Mouse (Mus musculus) ovary, adult 2 months (tissue): ENCODE data around the gene Fam118a. TPM values are rescaled to one million over a fixed set of nuclear protein-coding genes. Genes with fewer than 3 reads are reported as not detected.

Experiments used
- polyA plus RNA-seq: library from polyadenylated mRNA; depleted of rRNA; stranded (reverse); fragments of >200 nt; gene quantifications from 2 replicates; pipeline ENCODE4 v1.2.3, GENCODE M21; 2012; rRNA removed

Fam118a gene
- 11.6 and 14.0 TPM in 2 replicates for polyA plus RNA-seq

DNA sequence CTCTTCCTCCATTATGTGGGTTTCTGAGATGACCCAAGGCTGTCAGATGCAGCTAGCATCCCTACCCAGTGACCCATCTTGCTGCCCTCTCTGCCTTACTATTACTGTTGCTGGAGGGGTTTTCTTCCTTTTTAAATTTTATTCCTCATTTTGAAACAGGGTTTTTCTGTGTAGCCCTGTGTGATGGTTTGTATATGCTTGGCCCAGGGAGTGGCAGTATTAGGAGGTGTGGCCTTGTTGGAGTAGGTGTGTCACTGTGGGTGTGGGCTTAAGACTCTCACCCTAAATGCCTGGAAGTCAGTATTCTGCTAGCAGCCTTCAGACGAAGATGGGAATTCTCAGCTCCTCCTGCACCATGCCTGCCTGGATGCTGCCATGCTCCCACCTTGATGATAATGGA lies at the start of gene Fam118a:
TSS of gene Fam118a (plus strand) at position 301 of the 400 bp plus-strand sequence.

DNA sequence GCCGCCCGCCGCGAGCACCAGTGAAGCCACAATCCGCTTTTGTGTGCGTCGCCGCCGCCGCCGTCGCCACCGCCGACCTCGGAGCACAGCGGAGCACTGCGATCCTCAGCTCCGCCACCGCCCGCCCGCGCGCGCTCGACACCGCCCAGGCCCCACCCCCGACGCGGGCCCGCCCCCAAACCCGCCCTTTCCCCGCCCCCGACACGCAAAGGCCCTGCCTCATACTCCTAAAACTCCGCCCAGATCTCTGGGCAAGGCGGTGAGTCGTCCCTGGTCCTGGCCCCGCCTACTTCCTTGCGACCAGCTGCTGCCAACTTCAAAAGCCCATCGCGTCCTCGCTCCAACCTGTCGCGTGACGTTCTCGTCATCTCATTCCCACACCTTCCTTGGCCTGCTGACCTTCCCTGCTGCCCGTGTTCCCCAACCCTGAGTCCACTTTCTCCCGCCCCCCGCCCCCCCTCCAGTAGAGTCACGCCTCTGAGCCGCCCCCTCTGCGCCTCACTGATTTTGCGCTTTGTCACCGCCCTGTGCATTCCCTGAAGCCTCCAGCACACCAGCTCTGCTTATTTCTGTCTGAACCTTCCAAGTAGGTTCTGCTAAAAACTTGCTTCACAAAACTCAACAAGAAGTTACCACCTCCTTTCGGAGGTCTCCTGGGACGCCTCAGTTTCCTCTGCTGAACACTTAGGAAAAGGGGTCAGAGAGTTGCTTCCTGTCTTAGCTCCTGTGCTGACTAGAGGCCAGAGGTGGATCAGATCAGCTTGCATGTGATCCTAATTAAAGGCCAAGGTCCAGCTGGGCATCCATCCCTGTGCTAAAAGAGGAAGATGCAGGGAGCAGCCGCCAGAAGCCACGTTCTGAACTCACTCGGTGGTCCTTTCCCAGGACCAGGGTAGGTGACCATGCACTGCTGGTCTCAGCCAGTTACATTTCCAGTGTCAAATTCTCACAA lies 40.6 kb upstream of the Fam118a start, which contains the start of gene 5031439G07Rik:
TSS of gene 5031439G07Rik (minus strand) at position 678 of the 952 bp plus-strand sequence.

GRCm38 (mm10) chr15:85016951-85017664 lies 11.6 kb upstream of the Fam118a start, which contains the start of gene Upk3a:
Upk3a (plus strand) TSS chr15:85017141.

Other genes with a start within 250 kb of the Fam118a start
- 4.1 and 6.0 TPM in 2 replicates for gene Phf21b, start 172.9 kb upstream of the Fam118a start, polyA plus RNA-seq
- 0.20 and 0.21 TPM in 2 replicates for gene Gm29666, start 108.9 kb upstream of the Fam118a start, polyA plus RNA-seq
- gene Nup50, start 105.5 kb upstream of the Fam118a start, polyA plus RNA-seq = 6.3 and 6.7 TPM in 2 replicates
- gene 5031439G07Rik, start 40.4 kb upstream of the Fam118a start, polyA plus RNA-seq = 34.1 and 37.9 TPM in 2 replicates
- 0.77 and 1.4 TPM in 2 replicates for gene Upk3a, start 11.8 kb upstream of the Fam118a start, polyA plus RNA-seq
- gene Smc1b, start 103.0 kb downstream of the Fam118a start, polyA plus RNA-seq = 0.06 and 0.33 TPM in 2 replicates
- 0.40 and 0.46 TPM in 2 replicates for gene Ribc2, start 103.1 kb downstream of the Fam118a start, polyA plus RNA-seq
- 351 and 388 TPM in 2 replicates for gene Fbln1, start 177.0 kb downstream of the Fam118a start, polyA plus RNA-seq